Mouse (Mus musculus) adrenal gland, adult 2 months (tissue): ENCODE measurements at regions not wholly inside any gene's neighbourhood (a gene's known extent, or its start where the extent isn't known, plus 50 kb on each side); places are given as distances from the start of the nearest gene placed in this dataset.
"Not testable (repeated sequence)": the region's sequence is repeated elsewhere in the genome, so short reads cannot be mapped to it uniquely, and the experiment has no call there.

Experiments used
- DNase-seq: peaks from one replicate; pipeline ENCODE4 v3.0.0; 2021

- DNase-seq, result no peak
Measured at GRCm38 (mm10) chr16:29913357-29914010, 150.7 kb upstream of the Hes1 start.

GRCm38 (mm10) chr16:29915346-29915745 lies 148.8 kb upstream of the Hes1 start:
- DNase-seq, result peak; percentile 76

DNA sequence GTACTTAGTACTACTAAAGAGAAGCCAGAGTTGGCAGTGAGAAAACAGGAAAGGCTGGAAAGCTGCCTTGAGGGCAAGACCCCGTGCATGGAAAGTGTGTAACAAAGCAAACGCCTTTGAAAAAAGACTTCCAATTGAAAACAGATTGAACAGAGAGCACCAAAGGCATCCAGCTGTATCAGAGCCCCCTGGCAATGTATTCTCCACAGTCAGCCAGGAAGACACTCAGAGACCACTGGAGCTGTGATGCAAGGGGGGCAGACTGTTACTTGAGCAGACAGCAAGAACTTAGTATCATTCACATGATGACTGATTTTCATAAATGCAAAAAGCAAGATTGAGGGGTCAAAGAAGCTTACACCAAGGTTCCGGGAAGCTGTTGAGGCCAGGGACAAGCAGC lies 146.2 kb upstream of the Hes1 start:
- no peak for DNase-seq

- no peak for DNase-seq
Measured at GRCm38 (mm10) chr16:29918396-29918795, 145.8 kb upstream of the Hes1 start.

GRCm38 (mm10) chr16:29920940-29921339 lies 143.2 kb upstream of the Hes1 start:
- no peak for DNase-seq

GRCm38 (mm10) chr16:29921385-29921784 lies 142.8 kb upstream of the Hes1 start:
- no peak for DNase-seq

DNA sequence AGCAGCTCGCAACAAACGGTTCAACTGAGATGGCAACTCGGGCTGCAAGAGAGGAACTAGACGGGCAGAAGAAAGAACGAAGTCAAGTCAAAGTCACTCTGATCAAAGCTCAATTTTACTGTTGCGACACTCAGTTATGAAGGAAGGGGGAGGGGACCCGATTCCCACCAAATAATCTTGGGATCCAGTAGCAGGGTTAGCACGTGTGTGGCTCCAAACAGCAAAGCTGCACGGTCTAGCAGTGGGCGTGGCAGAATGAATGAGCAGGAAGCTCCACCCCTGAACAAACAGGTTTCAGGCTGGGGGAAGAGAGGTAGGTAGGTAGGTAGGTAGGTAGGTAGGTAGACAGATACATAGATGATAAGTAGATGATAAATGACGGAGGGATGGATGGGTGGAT lies 136.9 kb upstream of the Hes1 start:
- DNase-seq, result not testable (repeated sequence)

- no peak for DNase-seq
Measured at GRCm38 (mm10) chr16:29928291-29928690, 135.9 kb upstream of the Hes1 start.

DNA sequence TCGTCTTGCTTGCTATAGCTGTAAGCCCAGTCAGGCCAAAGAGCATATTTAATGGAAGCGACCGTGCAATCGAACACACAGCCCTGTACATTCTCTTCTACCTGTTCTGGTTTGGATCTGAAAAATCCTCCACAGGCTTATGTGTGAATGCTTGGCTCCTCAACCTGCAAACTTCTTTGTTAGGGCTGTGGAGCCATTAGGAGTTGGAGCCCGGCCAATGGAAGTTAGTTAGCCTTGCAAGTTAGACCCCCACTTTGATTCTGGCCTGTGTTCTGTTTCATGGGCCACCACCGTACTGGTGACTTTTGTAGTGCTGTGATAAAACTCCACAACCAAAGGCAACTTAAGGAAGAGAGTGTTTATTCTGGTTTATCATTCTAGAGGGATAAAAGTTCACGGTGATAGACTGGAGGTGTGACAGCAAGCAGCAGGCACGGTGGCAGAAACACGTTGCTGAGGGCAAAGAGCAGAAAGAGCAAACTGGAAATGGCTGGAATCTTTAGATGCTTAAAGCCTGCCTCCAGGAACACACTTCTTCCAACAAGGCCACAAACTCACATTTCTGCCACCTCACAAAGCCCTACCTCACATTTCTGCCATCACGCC lies 132.3 kb upstream of the Hes1 start:
- DNase-seq, result no peak

DNA sequence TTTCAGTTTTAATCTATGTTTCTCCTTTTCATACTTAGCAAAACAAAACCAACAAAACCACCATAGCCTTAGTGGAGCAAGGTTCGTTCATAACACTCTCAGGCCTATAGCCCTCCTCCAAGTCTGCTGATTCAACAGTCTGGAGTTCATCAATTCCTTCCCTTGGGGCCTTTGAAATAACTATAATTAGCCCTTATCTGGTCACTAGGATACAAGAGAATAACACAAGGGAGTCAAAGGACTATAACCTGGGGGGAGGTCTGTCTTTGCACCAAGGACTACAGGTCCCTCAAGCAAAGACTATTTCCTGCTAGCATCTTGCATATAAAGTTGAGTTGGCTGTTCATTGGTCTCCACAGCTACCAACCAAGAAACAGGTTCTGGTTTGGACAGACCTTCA lies 129.5 kb upstream of the Hes1 start:
- DNase-seq, result no peak

DNA sequence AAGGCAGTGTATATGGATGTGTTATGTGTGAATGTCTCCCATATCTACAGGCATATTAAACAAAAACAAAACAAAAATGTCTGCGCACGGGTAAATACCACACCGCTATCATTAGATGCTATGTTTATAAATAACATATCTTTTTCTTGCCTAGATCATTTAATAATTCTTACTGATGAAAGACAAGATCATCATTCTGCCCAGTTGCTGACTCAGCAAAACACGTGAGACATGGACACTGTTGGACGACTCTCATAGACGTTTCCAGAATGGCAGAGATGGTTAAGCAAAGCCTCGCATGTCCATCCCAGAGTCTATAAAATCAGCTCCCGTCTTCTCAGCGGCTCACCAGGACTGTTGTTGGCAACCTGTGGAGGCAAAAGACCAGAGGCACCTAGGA lies 125.5 kb upstream of the Hes1 start:
- no peak for DNase-seq

DNA sequence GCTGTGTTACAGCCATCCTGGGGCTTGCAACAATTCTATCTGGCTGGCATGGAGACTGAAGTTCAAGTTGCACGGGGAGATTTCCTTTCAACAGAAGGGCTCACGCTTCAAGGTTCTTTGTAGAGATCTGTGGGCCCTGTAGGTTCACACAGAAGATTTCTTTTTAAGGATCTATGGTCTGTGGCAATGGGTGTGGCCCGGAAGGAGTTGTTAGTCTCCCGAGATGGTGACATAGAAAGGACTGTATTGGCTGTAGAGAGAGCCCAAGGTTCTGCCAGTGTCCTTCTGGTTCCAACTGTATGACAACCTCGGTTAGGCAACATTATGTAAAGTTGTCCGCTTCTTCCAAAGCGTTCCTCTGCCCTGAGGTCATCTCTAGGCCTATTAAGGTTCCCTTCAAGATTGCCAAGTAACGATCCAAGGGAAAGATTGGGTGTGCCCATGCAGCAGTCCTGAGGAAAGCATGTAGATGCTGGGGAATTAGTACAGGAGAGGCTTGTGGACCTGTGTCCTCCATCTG lies 124.8 kb upstream of the Hes1 start:
- no peak for DNase-seq

DNA sequence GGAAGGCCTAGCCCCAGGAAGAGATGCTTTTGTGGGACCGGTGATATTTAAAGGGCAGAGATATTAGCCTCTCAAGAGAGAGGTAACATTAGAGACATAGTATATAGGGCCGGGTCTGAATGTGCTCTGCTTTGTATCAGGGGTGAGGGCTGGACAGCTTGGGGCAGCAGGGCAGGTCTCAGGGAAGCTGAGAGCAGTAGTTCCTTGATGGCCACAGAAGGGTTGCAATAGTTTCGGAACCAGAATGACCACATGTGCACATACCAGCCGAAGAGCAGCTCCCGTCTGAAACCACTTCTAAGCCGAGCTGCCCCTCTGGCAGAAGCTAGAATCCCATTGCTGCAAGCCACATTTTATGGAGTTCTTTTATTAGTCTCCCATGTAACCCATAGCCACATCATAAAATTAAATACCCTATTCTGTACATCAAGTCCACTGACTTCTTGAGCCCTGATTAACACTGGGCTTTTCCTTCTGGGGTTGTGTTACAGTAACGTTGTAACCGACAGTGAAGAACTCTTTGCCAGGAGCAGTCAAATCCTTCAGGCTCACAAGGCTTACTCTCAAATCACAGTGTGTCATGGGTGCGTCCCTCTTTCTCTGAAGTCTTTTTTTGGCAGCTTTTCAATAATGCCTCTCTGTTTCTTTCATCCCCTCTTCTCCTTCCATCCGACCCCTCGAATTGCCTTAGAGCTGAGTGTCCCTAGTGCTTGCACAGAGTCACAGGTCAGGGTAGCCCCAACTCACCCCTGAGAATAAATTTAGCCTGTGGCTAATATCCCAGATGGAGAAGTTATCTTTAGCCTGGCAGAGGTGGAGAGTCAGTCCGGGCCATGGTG lies 124.1 kb upstream of the Hes1 start:
- DNase-seq, result no peak

DNA sequence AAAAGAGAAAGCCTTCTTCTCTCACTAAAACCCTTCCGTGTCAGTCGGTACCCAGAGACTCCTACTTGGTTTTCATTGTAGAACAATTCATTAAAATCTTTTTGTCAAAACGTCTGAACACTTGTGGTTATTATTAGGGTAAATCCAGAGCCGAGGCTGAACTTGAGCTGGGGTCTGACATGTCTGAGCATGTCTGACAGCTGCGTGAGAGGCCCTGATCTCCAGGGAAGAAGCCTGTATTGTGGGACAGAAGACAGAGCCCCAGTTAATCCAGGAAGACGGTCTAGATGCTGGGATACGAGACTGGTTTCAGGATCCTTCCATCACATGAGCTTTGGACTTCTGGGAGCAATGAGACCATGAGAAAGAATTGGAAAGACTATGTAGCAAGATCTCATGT lies 122.1 kb upstream of the Hes1 start:
- DNase-seq, result no peak

DNA sequence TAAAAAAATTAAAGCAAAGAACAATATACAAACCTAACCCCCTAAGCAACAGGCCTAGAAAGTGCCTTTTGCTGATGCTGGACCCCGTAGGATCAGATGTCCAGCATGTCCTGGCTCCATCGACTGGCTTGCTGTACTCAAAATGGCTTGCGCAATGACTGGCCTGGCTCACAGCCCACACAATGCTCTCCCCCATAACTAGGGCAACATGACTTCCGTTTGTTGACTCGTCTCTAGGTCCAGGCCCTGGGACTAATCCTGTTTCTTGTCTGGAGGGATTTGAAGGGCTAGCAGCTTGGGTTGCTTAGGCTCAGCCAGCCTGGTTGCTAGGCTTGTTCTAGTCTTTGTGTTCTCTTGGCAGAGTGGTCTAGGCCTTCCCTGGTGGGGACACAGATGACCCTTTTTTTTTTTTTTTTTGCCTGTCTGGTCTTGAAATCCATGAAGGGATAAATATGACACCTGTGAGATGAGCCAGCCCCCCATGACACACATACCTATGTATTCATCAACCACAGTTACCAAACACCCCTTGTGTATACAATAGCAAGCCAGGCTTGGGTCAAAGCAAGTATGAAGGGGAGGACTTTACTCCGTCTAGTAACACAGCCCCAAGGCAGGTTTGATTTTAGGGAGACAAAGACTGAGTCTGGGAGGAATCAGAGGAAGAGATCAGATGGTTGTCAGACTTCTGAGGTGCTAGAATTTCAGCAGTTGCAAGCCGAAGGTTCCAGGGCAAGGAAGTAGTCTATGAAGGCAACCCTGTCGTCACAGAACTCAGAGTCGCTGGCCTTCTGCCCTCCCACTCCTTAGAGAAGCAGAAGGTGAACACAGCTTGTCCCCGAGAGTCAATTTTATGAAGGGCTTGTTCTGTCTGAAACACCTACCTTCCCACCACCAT lies 120.0 kb upstream of the Hes1 start:
- DNase-seq, result peak; percentile 89

GRCm38 (mm10) chr16:29944966-29945365 lies 119.2 kb upstream of the Hes1 start:
- DNase-seq, result no peak

GRCm38 (mm10) chr16:29945376-29945890 lies 118.8 kb upstream of the Hes1 start:
- DNase-seq, result peak; percentile 68

- peak; percentile 93 for DNase-seq
Measured at GRCm38 (mm10) chr16:29945891-29946598, 118.1 kb upstream of the Hes1 start.

GRCm38 (mm10) chr16:29946966-29947365 lies 117.2 kb upstream of the Hes1 start:
- DNase-seq, result no peak

DNA sequence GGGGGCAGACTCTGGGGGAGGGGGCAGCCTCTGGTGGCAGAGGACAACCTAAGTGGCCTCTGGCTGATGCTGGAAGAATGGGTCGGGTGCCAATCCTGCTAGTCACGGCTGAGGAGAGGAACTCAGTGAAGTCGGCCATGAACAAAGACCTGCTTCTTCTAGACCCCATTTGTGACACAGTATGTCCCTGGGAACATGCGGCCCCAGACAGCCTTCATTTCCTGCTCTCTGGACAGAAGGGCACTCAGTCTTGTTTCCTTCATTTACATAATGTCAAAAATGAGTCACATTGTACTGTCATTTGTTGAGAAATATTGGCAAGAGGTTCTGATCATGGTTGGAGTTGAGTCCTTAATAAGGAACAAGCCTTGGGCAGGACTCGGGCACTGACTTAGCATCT lies 116.5 kb upstream of the Hes1 start:
- DNase-seq, result peak; percentile 64

GRCm38 (mm10) chr16:29950136-29950535 lies 114.0 kb upstream of the Hes1 start:
- DNase-seq, result no peak
